Mouse (Mus musculus): ENCODE results near the gene Gas2. TPM values are rescaled to one million over a fixed set of nuclear protein-coding genes. Genes with fewer than 3 reads are reported as not detected.

The Gas2 gene
- polyA plus RNA-seq (2014; fragmentation: Nextera tagmentation; extraction: Ambion mirVana): 41.1 and 41.7 TPM in 2 replicates

DNA sequence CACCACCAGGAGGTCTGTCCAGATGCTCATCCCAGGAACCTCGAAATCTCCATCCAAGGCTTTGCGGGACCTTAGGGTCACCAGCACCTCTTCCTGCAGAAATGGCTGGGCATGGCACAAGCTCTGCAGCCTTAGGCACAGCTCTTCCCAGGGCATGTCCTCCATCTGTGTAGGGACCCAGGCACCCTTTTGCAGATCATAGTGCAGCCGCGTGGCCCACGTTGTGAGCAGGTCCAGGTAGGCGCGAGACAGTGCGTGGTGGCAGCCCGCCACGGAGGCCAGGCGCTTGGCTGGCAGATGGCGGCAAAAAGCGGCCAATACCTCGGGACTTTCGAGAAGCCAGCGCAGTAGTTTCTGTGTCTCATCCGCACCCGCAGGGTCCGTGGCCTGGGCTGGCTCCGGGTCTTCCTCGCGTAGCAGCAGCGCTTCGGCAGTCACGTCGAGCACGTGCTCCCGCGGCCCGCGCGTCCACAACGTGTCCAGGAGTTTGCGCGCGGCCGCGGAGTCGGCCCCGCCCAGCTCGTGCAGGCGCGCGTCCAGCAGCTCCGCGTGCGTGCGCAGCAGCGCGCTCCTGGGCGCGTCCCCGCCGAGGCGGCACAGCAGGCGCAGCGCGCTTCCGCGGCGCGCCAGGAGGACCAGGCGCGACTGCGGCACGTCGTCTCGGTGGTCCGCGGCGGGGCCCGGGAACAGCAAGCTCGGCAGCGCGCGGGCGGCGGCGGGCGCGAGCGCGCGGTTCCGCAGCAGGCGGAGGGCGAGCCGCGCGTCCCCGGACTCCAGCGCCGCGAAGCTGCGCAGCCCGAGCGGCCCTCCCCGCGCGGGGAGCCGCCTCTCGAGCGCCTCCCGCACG is at the start of gene Gas2:
Gene Gas2 (plus strand): TSS at position 766 of the 847 bp plus-strand sequence.
- H3K4me2 ChIP-seq (replicated peaks; ENCODE audit: low read depth, low read length): peak within 1 kb of the TSS; percentile 63
- no peaks in the 10 kb centered on the region for H3K27me3 ChIP-seq (ENCODE audit: control insufficient read depth, insufficient read depth, low read length)
- H3K9ac ChIP-seq (ENCODE audit: low read depth, low read length): peak within 1 kb of the TSS; percentile 72
- DNase-seq (ENCODE audit: low spot score) (peak; percentile 89), ATAC-seq (ENCODE audit: low FRiP score) (peak; percentile 90)
- H3K27ac ChIP-seq (ENCODE audit: low read depth, low read length): peak within 1 kb of the TSS; percentile 91
- H3K9me3 ChIP-seq (ENCODE audit: control insufficient read depth, low read length): no peaks in the 10 kb centered on the region
- H3K4me1 ChIP-seq (replicated peaks; ENCODE audit: control insufficient read depth, insufficient read depth, low read length): no peaks in the 10 kb centered on the region; the same call in 1 of the 2 replicates
- peak within 1 kb of the TSS; percentile 57 for H3K4me3 ChIP-seq (ENCODE audit: low read depth, low read length)
- H3K36me3 ChIP-seq (ENCODE audit: control insufficient read depth, insufficient read depth, low read length): no peaks in the 10 kb centered on the region
- WGBS: 9% methylated on average over 96 of the region's 105 CpGs

DNA sequence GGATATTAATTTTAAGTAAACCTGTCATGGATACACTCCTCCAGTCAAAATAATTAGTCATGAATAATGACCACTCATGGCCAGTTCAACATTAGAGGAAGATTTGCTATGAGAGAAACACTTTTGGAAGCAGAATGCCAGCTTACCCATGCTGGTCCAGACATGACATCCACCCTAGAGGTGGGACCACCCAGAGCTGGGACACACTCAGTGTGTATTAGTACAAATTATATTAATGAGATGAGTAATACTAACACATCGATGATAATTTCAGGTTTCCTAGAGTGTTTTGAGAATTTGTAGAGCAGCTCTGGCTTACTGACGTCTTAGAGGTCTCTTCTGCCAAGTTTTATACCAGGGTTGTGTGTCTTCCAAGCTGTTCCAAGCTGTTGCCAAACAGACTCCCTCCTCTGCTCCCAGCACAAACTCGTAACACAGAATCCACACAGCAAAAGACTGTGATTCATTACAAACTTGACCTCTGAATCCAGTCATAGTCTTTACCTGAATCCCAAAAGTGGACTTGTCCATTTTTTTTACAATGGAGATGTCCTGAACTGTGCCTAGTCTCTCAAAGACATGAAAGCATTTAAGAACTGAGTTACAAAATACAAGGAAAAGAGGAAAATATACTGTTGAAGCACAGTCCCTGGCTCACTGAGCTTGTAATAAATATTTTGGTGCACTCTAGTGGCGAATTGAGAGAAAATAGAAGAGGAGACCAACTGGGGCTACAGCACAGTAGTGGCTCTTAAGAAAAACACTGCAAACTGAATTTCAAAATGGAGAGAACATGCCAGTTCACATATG is 46.1 kb upstream of the Gas2 start:
- Histone ChIP-seq H3K27ac (ENCODE audit: low read depth, low read length) (no peak overlapping the region), H3K4me3 (ENCODE audit: low read depth, low read length) (no peak overlapping the region), H3K9me3 (ENCODE audit: control insufficient read depth, low read length) (no peaks in the 10 kb centered on the region), H3K4me2 (replicated peaks; ENCODE audit: low read depth, low read length) (no peak overlapping the region), H3K9ac (ENCODE audit: low read depth, low read length) (no peak overlapping the region), H3K4me1 (replicated peaks; ENCODE audit: control insufficient read depth, insufficient read depth, low read length) (no peaks in the 10 kb centered on the region), H3K36me3 (ENCODE audit: control insufficient read depth, insufficient read depth, low read length) (no peaks in the 10 kb centered on the region), H3K27me3 (ENCODE audit: control insufficient read depth, insufficient read depth, low read length) (no peaks in the 10 kb centered on the region)
- whole genome bisulfite sequencing: 66% methylated on average over 4 of the region's 4 CpGs
- DNase-seq (ENCODE audit: low spot score) (no peak), ATAC-seq (ENCODE audit: low FRiP score) (peak; percentile 35; the same call in 1 of the 2 replicates)

DNA sequence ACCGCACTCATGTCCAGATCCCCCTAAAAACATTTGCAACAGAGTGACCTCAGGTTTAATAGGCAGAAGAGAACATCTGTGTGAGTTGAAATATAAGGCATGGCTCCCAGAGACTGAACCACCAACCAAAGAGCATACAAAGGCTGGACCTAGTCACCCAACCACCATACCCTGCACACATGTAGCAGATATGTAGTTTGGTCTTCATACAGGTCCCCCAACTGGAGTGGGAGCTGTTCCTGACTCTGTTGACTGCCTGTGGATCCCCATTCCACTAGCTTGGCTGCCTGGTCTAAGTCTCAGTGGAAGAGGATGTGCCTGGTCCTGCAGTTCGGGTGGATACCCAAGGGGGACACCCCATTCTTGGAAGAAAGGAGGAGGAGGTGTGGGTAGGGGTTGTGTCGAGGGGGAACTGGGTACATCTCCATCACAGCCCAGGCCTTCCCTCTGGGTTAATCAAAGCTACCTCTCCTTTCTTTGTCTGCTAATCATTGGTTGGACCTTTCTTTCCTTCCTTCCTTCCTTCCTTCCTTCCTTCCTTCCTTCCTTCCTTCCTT is 45.5 kb upstream of the Gas2 start:
- Histone ChIP-seq H3K27me3 (ENCODE audit: control insufficient read depth, insufficient read depth, low read length) (no peaks in the 10 kb centered on the region), H3K4me1 (replicated peaks; ENCODE audit: control insufficient read depth, insufficient read depth, low read length) (no peaks in the 10 kb centered on the region), H3K4me2 (replicated peaks; ENCODE audit: low read depth, low read length) (no peak overlapping the region), H3K27ac (ENCODE audit: low read depth, low read length) (no peak overlapping the region), H3K9ac (ENCODE audit: low read depth, low read length) (no peak overlapping the region), H3K9me3 (ENCODE audit: control insufficient read depth, low read length) (no peaks in the 10 kb centered on the region), H3K36me3 (ENCODE audit: control insufficient read depth, insufficient read depth, low read length) (no peaks in the 10 kb centered on the region), H3K4me3 (ENCODE audit: low read depth, low read length) (no peak overlapping the region)
- ATAC-seq (ENCODE audit: low FRiP score) (peak; percentile 14; the same call in 1 of the 2 replicates), DNase-seq (ENCODE audit: low spot score) (no peak)
- 71% methylated on average over 3 of the region's 3 CpGs for WGBS

DNA sequence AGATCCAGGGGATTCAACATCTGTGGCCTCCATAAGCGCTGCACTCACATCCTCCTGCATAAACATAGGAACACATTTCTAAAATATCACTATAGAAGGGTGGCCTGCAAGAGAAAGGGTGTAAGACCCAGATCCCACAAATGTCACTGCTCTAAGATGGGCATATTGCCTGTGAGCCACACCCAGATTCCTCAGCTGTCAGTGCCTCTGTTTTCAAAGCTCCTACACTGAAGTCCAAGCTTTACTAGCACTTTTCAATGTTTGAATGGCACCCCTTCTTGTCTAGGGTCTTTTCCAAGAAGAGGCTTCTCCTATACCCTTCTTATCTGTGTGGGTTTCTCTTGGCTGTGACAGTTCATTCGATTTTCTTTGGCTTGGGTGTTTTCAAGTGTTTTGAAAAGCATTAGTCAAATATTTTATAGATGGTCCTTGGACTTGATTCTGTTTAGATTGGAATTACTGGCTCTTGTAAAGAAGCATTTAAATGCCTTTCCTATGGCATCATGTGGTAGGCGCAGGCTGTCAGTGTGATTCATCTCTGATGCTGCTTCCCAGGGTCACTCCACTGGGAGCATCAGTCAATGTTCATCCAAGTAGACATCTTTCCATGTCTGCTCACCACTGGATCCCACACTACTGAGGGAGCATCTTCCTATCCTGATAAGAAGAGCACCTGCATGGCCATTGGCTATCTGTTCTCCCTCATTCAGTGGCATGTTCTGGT is 43.4 kb upstream of the Gas2 start:
- Histone ChIP-seq H3K27me3 (ENCODE audit: control insufficient read depth, insufficient read depth, low read length) (no peaks in the 10 kb centered on the region), H3K36me3 (ENCODE audit: control insufficient read depth, insufficient read depth, low read length) (no peaks in the 10 kb centered on the region), H3K27ac (ENCODE audit: low read depth, low read length) (no peak overlapping the region), H3K4me2 (replicated peaks; ENCODE audit: low read depth, low read length) (no peak overlapping the region), H3K4me3 (ENCODE audit: low read depth, low read length) (no peak overlapping the region), H3K9ac (ENCODE audit: low read depth, low read length) (no peak overlapping the region), H3K9me3 (ENCODE audit: control insufficient read depth, low read length) (no peaks in the 10 kb centered on the region), H3K4me1 (replicated peaks; ENCODE audit: control insufficient read depth, insufficient read depth, low read length) (no peaks in the 10 kb centered on the region)
- ATAC-seq (ENCODE audit: low FRiP score) (no peak), DNase-seq (ENCODE audit: low spot score) (no peak)
- WGBS: 78% methylated on average over 3 of the region's 3 CpGs

DNA sequence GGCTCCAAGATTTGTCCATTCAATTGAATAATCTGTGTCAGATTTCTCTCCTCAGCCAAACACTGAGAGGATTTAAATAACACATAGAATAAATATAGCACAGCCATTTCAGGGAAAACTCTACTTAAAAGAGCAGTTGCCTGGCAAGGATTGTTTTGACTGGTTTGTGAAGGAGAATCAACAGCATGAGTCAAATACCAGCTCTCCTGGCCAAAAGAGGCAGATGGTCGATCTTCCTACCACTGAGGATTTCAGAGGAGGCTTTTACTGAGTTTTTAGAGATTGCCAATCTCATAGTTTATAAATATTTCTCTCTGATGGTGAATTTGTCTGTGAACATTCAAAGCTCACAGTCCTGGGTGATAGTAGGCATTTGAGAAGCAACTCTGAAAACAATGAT is 41.9 kb upstream of the Gas2 start:
- Histone ChIP-seq H3K27ac (ENCODE audit: low read depth, low read length) (no peak overlapping the region), H3K36me3 (ENCODE audit: control insufficient read depth, insufficient read depth, low read length) (no peaks in the 10 kb centered on the region), H3K27me3 (ENCODE audit: control insufficient read depth, insufficient read depth, low read length) (no peaks in the 10 kb centered on the region; the same call in 1 of the 2 replicates), H3K9me3 (ENCODE audit: control insufficient read depth, low read length) (no peaks in the 10 kb centered on the region), H3K4me3 (ENCODE audit: low read depth, low read length) (no peak overlapping the region), H3K4me1 (replicated peaks; ENCODE audit: control insufficient read depth, insufficient read depth, low read length) (no peaks in the 10 kb centered on the region), H3K4me2 (replicated peaks; ENCODE audit: low read depth, low read length) (no peak overlapping the region), H3K9ac (ENCODE audit: low read depth, low read length) (no peak overlapping the region)
- ATAC-seq (ENCODE audit: low FRiP score): no peak
- DNase-seq (ENCODE audit: low spot score): no peak
- WGBS: 87% methylated on average over 1 of the region's 1 CpGs

DNA sequence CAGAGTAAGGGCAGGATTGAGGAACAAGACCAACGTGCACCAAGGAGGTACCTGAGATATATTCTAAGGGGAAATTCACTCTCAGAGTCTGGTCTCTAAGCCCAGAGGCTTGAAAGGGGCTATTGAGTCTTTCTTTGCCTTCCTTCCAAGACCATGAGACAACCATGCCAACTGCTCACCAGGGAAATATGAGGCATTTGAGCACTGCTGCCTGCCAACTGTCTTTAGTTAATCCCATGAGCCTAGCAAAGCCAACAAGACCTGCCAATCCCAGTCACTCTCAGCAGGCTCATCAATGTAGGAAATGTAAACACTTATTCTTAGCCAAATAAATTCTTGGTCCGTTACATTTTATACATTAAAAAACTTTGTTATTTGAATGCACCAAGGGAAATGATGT is 40.3 kb upstream of the Gas2 start:
- no peak overlapping the region for H3K27ac ChIP-seq (ENCODE audit: low read depth, low read length)
- no peaks in the 10 kb centered on the region for H3K36me3 ChIP-seq (ENCODE audit: control insufficient read depth, insufficient read depth, low read length)
- no peak overlapping the region for H3K9ac ChIP-seq (ENCODE audit: low read depth, low read length)
- WGBS: 68% methylated on average over 2 of the region's 2 CpGs
- no peak overlapping the region for H3K4me3 ChIP-seq (ENCODE audit: low read depth, low read length)
- H3K27me3 ChIP-seq (ENCODE audit: control insufficient read depth, insufficient read depth, low read length): no peaks in the 10 kb centered on the region; the same call in 1 of the 2 replicates
- ATAC-seq (ENCODE audit: low FRiP score) (no peak), DNase-seq (ENCODE audit: low spot score) (no peak)
- H3K4me1 ChIP-seq (replicated peaks; ENCODE audit: control insufficient read depth, insufficient read depth, low read length): no peaks in the 10 kb centered on the region
- H3K4me2 ChIP-seq (replicated peaks; ENCODE audit: low read depth, low read length): no peak overlapping the region
- no peaks in the 10 kb centered on the region for H3K9me3 ChIP-seq (ENCODE audit: control insufficient read depth, low read length)

DNA sequence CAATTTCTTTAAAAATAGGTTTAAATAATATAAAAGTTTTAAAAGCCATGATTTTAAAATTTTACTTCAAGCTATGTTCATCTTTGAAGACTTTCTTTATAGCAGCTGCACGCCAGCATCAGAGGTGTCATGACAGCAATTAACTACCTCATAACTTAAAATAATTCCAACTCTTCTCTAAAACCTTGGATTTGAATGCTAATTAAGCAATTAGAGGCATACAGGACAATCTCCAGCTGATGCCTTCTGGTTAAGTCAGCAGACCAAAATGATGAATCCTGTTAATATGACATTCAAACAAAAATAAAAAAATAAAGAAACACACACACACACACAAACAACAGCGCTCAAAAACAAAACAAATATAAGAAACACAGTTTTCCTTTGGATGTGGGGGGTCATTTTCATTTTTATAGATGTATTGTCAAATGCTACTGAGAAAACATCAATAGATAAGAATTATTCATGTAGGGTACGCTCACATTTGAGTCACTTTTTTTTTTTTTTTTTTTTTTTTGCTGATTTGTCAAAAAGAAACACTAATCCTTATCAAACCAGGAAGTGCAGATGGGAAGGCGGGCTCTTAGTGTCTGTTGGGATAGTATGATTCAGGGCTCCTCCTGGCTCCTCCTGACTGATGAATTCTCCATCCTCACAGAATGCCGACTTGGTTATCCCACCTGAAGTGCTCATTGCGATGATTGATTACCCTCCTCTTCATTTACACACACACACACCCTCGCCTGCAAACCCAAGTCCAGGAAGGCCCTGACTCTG is 38.1 kb upstream of the Gas2 start:
- Histone ChIP-seq H3K9ac (ENCODE audit: low read depth, low read length) (no peak overlapping the region), H3K27me3 (ENCODE audit: control insufficient read depth, insufficient read depth, low read length) (no peaks in the 10 kb centered on the region; the same call in 1 of the 2 replicates), H3K36me3 (ENCODE audit: control insufficient read depth, insufficient read depth, low read length) (no peaks in the 10 kb centered on the region), H3K9me3 (ENCODE audit: control insufficient read depth, low read length) (no peaks in the 10 kb centered on the region), H3K4me3 (ENCODE audit: low read depth, low read length) (no peak overlapping the region), H3K4me1 (replicated peaks; ENCODE audit: control insufficient read depth, insufficient read depth, low read length) (no peaks in the 10 kb centered on the region), H3K4me2 (replicated peaks; ENCODE audit: low read depth, low read length) (no peak overlapping the region), H3K27ac (ENCODE audit: low read depth, low read length) (0 out of 2 replicates have a peak overlapping the region, but pooled peaks have one; percentile 47)
- 71% methylated on average over 7 of the region's 7 CpGs for WGBS
- ATAC-seq (ENCODE audit: low FRiP score) (peak; percentile 70), DNase-seq (ENCODE audit: low spot score) (no peak)
